Mouse (Mus musculus) skeletal muscle tissue, adult 2 months (tissue): ENCODE results near the gene Camta2.
A peak's percentile ranks its signal among the peaks of the same experiment; 100 is the strongest.

Experiments
- DNase-seq: peaks from one replicate; pipeline ENCODE4 v3.0.0-alpha.2; 2012; ENCODE audit warnings: low read depth, low spot score

Camta2 gene

GRCm38 (mm10) chr11:70664741-70665140 is 23.2 kb downstream of the Camta2 start:
- DNase-seq, result no peak

- DNase-seq, result peak; percentile 90
Measured at GRCm38 (mm10) chr11:70663957-70664356, 23.9 kb downstream of the Camta2 start.

- DNase-seq, result no peak
Measured at GRCm38 (mm10) chr11:70663101-70663500, 24.8 kb downstream of the Camta2 start.

GRCm38 (mm10) chr11:70660571-70660970 is 27.3 kb downstream of the Camta2 start:
- DNase-seq, result no peak

GRCm38 (mm10) chr11:70658942-70659341 is 29.0 kb downstream of the Camta2 start:
- no peak for DNase-seq

- no peak for DNase-seq
Measured at GRCm38 (mm10) chr11:70658521-70658920, 29.4 kb downstream of the Camta2 start.

GRCm38 (mm10) chr11:70657991-70658390 is 29.9 kb downstream of the Camta2 start:
- no peak for DNase-seq

- DNase-seq, result peak; percentile 91
Measured at GRCm38 (mm10) chr11:70657573-70657972, 30.3 kb downstream of the Camta2 start.

GRCm38 (mm10) chr11:70656964-70657363 is 30.9 kb downstream of the Camta2 start, which contains the start of gene Eno3:
Gene Eno3 (plus strand): TSS chr11:70657202.
- DNase-seq, result peak; percentile 88

GRCm38 (mm10) chr11:70656456-70656927 is 31.4 kb downstream of the Camta2 start:
- peak; percentile 95 for DNase-seq

GRCm38 (mm10) chr11:70655571-70656455 is 32.1 kb downstream of the Camta2 start:
- DNase-seq, result peak; percentile 71

GRCm38 (mm10) chr11:70654923-70655570 is 32.9 kb downstream of the Camta2 start:
- peak; percentile 87 for DNase-seq

GRCm38 (mm10) chr11:70654198-70654922 is 33.5 kb downstream of the Camta2 start, which contains the start of gene Pfn1:
Gene Pfn1 (minus strand): TSS chr11:70654644.
- peak; percentile 80 for DNase-seq

GRCm38 (mm10) chr11:70653345-70654197 is 34.3 kb downstream of the Camta2 start:
- no peak for DNase-seq

GRCm38 (mm10) chr11:70652884-70653344 is 35.0 kb downstream of the Camta2 start:
- no peak for DNase-seq

- DNase-seq, result no peak
Measured at GRCm38 (mm10) chr11:70652029-70652883, 35.6 kb downstream of the Camta2 start.

GRCm38 (mm10) chr11:70651391-70651790 is 36.5 kb downstream of the Camta2 start:
- DNase-seq, result no peak

GRCm38 (mm10) chr11:70650322-70651175 is 37.4 kb downstream of the Camta2 start:
- no peak for DNase-seq

GRCm38 (mm10) chr11:70649185-70649734 is 38.6 kb downstream of the Camta2 start:
- DNase-seq, result no peak
